Mouse (Mus musculus) neural tube, embryonic 11.5 days (tissue): Measurements from ENCODE around the gene Gm20431. TPM values are rescaled to one million over a fixed set of nuclear protein-coding genes. Genes with fewer than 3 reads are reported as not detected.
"Not testable (repeated sequence)": the region's sequence is repeated elsewhere in the genome, so short reads cannot be mapped to it uniquely, and the experiment has no call there.

ENCODE experiments used
- ATAC-seq: fragments of 200-750 bp; cut with Nextera tagmentation; 2 replicates; pipeline ENCODE4 v1.8.0; 2017; ENCODE audit warnings: moderate number of reproducible peaks, mild to moderate bottlenecking, moderate TSS enrichment, moderate library complexity; ENCODE audit not compliant: insufficient read depth, low FRiP score, low TSS enrichment
- DNase-seq: peaks from one replicate; pipeline ENCODE4 v3.0.0-alpha.2; 2015; ENCODE audit warnings: low spot score
- H3K27ac ChIP-seq: fragments of 300-500 bp; sonication (generic); 2 replicates; pipeline ENCODE4 v1.5.1; 2014; ENCODE audit warnings: low read depth, mild to moderate bottlenecking, low read length
- H3K27me3 ChIP-seq: fragments of 300-500 bp; sonication (generic); 2 replicates; pipeline ENCODE4 v1.6.1; 2014; ENCODE audit warnings: mild to moderate bottlenecking, low read length, mixed read lengths; ENCODE audit not compliant: control insufficient read depth, insufficient read depth
- H3K36me3 ChIP-seq: fragments of 300-500 bp; sonication (generic); 2 replicates; pipeline ENCODE4 v1.6.1; 2014; ENCODE audit warnings: mild to moderate bottlenecking, low read length, moderate library complexity, mixed read lengths; ENCODE audit not compliant: control insufficient read depth, insufficient read depth
- H3K4me1 ChIP-seq: fragments of 300-500 bp; sonication (generic); 2 replicates; pipeline ENCODE4 v1.6.1; 2014; ENCODE audit warnings: low read length, mixed read lengths; ENCODE audit not compliant: control insufficient read depth, insufficient read depth
- H3K4me2 ChIP-seq: fragments of 300-500 bp; sonication (generic); 2 replicates; pipeline ENCODE4 v1.6.1; 2014; ENCODE audit warnings: low read depth, mild to moderate bottlenecking, moderate library complexity
- H3K4me3 ChIP-seq: fragments of 300-500 bp; sonication (generic); 2 replicates; pipeline ENCODE4 v1.5.1; 2014; ENCODE audit warnings: low read depth, low read length
- H3K9ac ChIP-seq: fragments of 300-500 bp; sonication (generic); 2 replicates; pipeline ENCODE4 v1.6.1; 2014; ENCODE audit warnings: mild to moderate bottlenecking, low read length
- H3K9me3 ChIP-seq: fragments of 300-500 bp; sonication (generic); 2 replicates; pipeline ENCODE4 v1.6.1; 2016; ENCODE audit warnings: low read length; ENCODE audit not compliant: control insufficient read depth
- WGBS: fragments of 180-500 bp; shearing (Covaris S2); extraction: QIAGEN DNeasy Blood & Tissue Kit; methylation state at CpG from one replicate; pipeline ENCODE4 v1.1.7; 2014; 5-methylcytosine and 5-hydroxymethylcytosine counted together
- polyA plus RNA-seq: library from polyadenylated mRNA; unstranded; fragments of >200 nt; fragmentation: Nextera tagmentation; extraction: Ambion mirVana; gene quantifications from 2 replicates; pipeline ENCODE4 v1.2.1, GENCODE M21; 2014

The Gm20431 gene
- polyA plus RNA-seq, 1 experiment from 2014 or later: not detected

DNA sequence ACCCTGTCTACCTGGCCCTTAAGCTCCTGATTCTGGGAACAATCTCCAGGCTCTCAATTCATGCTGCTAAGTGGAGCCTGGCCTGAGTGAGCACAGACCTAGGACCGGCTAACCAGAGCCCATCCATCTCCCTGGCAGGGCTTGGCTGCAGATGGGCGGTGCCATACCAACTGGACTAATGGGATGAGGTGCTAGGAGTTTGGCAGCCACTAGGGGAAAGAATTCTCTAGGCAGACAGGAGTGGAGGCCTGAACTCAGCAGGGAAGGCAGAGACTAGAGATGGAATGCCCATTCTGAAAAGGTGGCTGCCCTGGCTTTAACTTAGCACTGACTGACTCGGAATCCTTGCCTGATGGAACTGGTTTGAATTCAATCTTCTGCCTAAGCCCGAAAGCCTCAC is 14.9 kb downstream of the Gm20431 start:
- no peaks in the 10 kb centered on the region for H3K9me3 ChIP-seq
- ATAC-seq: no peak

DNA sequence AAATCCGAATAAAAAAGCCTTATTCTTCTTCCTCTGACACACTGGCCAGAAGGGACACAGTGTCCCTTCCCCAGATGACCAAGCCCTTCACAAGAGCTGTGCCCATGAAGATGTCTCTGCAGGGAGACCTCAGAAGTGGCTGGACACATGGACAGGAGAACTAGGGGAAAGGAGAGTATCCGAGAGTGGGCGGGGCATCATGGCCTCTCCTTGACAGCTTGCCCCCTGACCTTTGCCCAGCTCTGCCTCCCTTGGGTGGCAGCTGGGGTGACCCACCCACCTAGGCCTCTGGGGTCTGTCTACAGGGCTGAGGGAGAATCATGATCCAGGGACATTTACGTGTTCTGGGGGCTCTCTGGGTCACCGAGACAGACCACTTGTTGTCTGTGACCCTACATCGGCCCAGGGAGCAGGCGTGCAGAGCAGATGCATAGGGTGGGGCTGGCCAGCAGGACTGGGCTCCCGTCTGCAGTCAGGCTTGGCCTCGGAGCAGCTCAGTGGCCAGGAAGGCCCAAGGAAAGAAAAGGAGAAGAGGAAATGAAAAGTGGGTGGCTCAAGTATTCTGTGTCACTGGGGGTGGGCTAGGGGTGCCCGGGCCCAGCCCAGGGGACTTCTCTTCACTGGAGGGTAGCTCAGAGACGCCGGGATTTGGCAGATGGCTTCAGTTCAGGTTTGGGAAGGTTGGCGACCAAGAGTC is 17.8 kb downstream of the Gm20431 start:
- not testable (repeated sequence) for ATAC-seq, H3K36me3 ChIP-seq, H3K9me3 ChIP-seq, H3K9ac ChIP-seq, H3K4me1 ChIP-seq, H3K4me2 ChIP-seq, H3K4me3 ChIP-seq, H3K27ac ChIP-seq, DNase-seq, H3K27me3 ChIP-seq
- WGBS: 90% methylated on average over 13 of the region's 13 CpGs

More for the DNA sequence above, 14.9 kb downstream of the Gm20431 start:
- DNase-seq: no peak
- Histone ChIP-seq H3K4me1 (no peaks in the 10 kb centered on the region), H3K27me3 (no peaks in the 10 kb centered on the region), H3K4me2 (no peak overlapping the region), H3K27ac (no peak overlapping the region), H3K9ac (no peak overlapping the region), H3K4me3 (no peak overlapping the region), H3K36me3 (0 out of 2 replicates have a peak, but pooled peaks cover 2% of the 10 kb centered on the region)
- WGBS: 72% methylated on average over 4 of the region's 4 CpGs

DNA sequence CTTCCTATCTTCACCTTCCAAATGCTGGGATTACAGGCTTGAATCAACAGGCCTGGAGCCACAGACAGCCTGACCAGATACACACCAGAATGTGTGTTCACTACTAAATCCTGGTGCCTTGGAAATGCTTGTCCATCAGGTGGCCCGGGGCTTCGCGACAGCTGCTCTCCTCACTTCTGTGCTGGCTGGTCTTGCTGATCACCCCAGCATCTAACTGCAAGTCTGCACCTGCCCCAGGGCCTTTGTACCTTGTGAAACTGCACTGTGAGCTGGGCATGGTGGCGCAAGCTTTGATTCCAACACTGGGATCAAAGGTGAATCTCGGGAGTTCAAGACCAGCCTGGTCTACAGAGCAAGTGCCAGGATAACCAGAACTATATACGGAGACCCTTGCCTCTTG is 19.1 kb downstream of the Gm20431 start:
- Histone ChIP-seq H3K27ac (no peak overlapping the region), H3K4me2 (no peak overlapping the region), H3K9ac (no peak overlapping the region), H3K4me3 (no peak overlapping the region), H3K27me3 (no peaks in the 10 kb centered on the region), H3K9me3 (no peaks in the 10 kb centered on the region), H3K4me1 (no peaks in the 10 kb centered on the region), H3K36me3 (0 out of 2 replicates have a peak, but pooled peaks cover 2% of the 10 kb centered on the region)
- 88% methylated on average over 6 of the region's 6 CpGs for WGBS
- ATAC-seq (no peak), DNase-seq (no peak)

DNA sequence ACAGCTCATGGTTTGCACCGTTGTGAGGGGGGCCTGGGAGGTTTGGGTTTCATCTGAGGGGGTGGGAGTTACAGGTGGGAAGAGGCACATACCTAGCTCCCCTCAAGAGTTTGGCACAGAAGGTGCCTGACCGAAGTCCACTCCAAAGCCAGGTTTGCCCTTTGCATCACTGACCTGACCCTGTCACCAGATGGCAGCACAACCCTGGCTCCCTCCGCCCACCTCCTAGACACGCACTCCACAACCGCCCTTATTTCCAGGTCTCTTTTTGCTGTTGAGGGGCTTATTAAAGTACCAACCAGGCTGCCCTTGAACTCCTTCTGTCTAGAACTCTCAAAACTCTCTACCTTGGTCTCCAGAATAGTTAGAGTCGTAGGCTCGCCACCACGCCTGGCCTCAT is 20.0 kb downstream of the Gm20431 start:
- Histone ChIP-seq H3K27me3 (no peaks in the 10 kb centered on the region), H3K36me3 (0 out of 2 replicates have a peak, but pooled peaks cover 2% of the 10 kb centered on the region), H3K4me3 (no peak overlapping the region), H3K4me1 (no peaks in the 10 kb centered on the region), H3K9me3 (no peaks in the 10 kb centered on the region), H3K4me2 (no peak overlapping the region), H3K27ac (no peak overlapping the region), H3K9ac (no peak overlapping the region)
- whole genome bisulfite sequencing: 55% methylated on average over 8 of the region's 8 CpGs
- DNase-seq (peak; percentile 40), ATAC-seq (no peak)

DNA sequence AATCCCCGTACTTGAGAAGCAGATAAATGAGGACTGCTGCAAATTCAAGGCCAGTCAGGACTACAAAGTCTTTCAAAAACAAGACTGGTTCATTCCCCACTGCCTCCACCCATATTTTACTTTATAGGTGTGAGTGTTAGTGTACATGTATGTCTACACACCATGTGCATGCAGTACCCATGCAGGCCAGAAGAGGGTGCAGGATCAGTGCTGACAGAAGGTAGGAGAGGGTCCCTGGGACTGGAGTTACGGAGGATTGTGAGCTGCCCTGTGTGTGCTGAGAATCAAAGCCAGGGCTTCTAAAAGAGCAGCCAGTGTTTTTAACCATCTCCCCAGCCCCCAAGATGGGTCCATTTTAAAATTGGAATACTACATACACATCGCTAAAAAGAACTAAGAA is 21.0 kb downstream of the Gm20431 start:
- 0 out of 2 replicates have a peak, but pooled peaks cover 2% of the 10 kb centered on the region for H3K36me3 ChIP-seq
- DNase-seq (no peak), ATAC-seq (no peak)
- H3K4me2 ChIP-seq: no peak overlapping the region
- no peak overlapping the region for H3K9ac ChIP-seq
- no peaks in the 10 kb centered on the region for H3K4me1 ChIP-seq
- WGBS: 73% methylated on average over 3 of the region's 3 CpGs
- no peak overlapping the region for H3K27ac ChIP-seq
- H3K4me3 ChIP-seq: no peak overlapping the region
- no peaks in the 10 kb centered on the region for H3K27me3 ChIP-seq
- no peaks in the 10 kb centered on the region for H3K9me3 ChIP-seq

DNA sequence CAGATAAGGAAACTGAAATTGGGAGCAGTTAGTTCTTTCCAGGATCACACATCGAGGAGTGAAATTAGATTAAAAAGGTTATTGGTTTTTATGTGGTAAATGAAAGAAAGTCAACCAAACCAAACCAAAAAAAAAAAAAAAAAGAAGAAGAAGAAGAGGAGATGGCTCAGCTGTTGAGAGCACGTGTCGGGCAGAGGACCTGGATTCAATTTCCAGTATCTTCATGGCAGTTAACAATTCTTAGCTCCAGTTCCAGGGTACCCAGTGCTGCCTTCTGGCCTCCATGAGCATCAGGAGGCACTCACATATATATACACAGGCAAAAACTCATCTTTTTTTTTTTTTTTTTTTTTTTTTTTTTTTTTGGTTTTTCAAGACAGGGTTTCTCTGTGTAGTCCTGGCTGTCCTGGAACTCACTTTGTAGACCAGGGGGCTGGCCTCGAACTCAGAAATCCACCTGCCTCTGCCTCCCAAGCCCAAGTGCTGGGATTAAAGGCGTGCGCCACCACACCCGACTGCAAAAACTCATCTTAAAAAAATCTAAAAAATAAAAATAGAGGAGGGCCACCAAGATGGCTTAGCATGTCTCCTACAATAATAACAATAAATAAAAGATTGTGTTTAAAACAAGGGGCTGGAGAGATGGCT is 26.3 kb downstream of the Gm20431 start:
- Histone ChIP-seq H3K4me2 (peak overlapping the region; percentile 38), H3K9me3 (no peaks in the 10 kb centered on the region), H3K4me3 (no peak overlapping the region), H3K4me1 (peaks cover 12% of the 10 kb centered on the region), H3K9ac (no peak overlapping the region), H3K36me3 (no peaks in the 10 kb centered on the region), H3K27me3 (no peaks in the 10 kb centered on the region), H3K27ac (no peak overlapping the region)
- ATAC-seq (no peak), DNase-seq (no peak)
- WGBS: 83% methylated on average over 7 of the region's 7 CpGs

DNA sequence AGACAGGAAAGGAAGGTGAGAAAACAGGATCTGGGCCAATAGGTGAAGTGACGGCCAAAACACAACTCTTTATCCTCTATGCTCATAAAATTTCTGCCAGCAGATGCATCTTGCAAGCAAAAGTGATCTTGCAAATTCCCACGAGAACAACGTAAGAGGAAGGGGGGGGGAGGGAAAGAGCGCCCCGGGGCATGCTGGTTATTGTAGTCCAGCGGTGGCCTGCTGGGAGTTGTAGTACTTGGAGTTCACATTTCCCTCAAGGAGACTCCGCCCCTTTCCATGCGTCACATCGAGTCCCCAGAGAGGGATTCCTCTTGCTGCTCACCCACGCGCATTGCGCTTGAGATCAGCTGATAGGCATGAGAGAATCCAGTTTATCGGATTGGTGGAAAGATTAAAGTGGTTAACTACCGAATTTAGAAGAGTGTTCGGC is 26.9 kb downstream of the Gm20431 start:
- H3K27ac ChIP-seq: peak overlapping the region; percentile 1; the same call in 1 of the 2 replicates
- peaks cover 17% of the 10 kb centered on the region for H3K4me1 ChIP-seq

DNA sequence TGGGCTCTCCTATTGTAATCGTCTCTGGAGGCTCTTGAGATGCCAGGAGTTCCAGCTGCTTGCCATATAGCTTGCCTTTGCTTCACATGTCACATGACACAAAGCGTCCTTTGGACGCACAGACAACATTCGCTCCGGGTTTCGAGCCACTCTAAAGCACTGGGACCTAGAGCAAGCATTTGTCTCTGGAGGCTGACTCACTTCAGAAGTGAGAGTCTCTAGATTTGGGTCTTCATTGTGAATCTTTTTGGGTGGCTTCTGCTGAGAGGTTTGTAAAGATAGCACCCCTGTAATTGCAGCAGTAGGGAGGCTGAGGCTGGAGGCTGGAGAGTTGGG is 27.8 kb downstream of the Gm20431 start:
- DNase-seq: no peak
- ATAC-seq: no peak
- Histone ChIP-seq H3K9me3 (no peaks in the 10 kb centered on the region), H3K4me2 (no peak overlapping the region), H3K36me3 (no peaks in the 10 kb centered on the region), H3K4me1 (peaks cover 25% of the 10 kb centered on the region), H3K9ac (no peak overlapping the region), H3K27ac (no peak overlapping the region), H3K27me3 (no peaks in the 10 kb centered on the region), H3K4me3 (no peak overlapping the region)
- 88% methylated on average over 6 of the region's 6 CpGs for WGBS

More for the DNA sequence above, 26.9 kb downstream of the Gm20431 start:
- ATAC-seq (peak; percentile 62), DNase-seq (peak; percentile 97)
- H3K9me3 ChIP-seq: no peaks in the 10 kb centered on the region
- peak overlapping the region; percentile 3; the same call in 1 of the 2 replicates for H3K9ac ChIP-seq
- 1% methylated on average over 15 of the region's 15 CpGs for WGBS
- H3K27me3 ChIP-seq: no peaks in the 10 kb centered on the region
- peak overlapping the region; percentile 38 for H3K4me2 ChIP-seq
- no peaks in the 10 kb centered on the region for H3K36me3 ChIP-seq
- no peak overlapping the region for H3K4me3 ChIP-seq
